Mouse (Mus musculus) thymus, postnatal 10 days (tissue): Measurements from ENCODE around the gene Naa11.

Experiments used
- DNase-seq, 2 experiments: peaks; one replicate each; pipeline ENCODE4 v3.0.0; 2021; ENCODE audit warnings: low spot score in 2 of 2

Naa11 gene

DNA sequence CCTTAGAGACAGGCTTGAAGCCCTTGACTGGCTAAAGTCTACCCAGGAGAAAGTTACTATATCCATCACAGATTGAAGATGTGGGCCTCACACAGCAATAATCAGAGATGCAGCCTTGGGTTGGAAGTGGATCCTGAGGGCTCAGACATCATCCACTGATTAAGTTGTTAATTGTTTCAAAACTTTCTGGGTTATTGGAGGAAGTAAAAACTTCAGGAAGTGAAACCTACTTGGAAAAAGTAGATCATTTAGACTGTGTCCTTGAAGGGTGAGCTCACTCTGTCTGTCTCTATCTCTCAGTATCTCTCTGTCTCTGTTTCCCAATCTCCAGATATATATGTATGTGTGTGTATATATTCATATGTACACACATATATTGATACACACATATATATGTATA is 47.0 kb downstream of the Naa11 start:
- no peak for DNase-seq

DNA sequence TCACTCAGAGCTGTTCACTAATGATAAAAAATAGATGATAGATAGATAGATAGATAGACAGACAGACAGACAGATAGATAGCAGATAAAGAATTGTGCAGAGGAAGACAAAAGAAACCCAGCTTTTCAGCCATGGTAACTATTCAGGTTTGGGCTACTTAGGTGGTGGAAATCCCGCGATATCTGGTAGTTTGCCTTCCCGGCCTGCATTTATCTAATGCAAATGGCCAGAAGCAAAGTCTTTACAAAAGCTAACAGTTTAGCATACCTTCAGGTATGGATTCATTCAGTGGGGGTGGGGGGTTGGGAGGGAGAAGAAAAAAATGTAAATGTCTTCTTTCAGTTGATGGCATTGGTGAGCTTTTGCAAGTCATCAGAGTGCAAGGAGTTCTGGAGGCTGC is 48.0 kb downstream of the Naa11 start:
- DNase-seq, result no peak

DNA sequence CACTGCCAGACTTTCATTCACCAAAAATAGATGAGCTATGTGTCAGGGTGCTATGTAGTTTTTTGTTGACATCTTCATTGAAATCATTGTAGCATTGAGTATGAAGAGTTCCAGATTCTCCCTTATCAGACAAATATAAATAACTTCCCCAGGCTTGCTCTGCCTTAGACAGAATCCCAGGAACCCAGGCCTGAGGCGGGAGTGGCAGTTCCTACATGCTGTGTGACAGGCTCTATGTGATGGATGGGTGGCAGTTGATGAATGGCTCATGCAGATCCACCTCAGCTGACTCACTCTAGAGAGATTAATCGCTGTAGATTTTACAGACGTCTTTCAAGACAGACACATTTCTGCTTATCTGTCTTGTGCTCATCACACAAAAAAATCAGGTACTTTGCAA is 57.4 kb downstream of the Naa11 start:
- no peak for DNase-seq
